In the genomic region with DNA sequence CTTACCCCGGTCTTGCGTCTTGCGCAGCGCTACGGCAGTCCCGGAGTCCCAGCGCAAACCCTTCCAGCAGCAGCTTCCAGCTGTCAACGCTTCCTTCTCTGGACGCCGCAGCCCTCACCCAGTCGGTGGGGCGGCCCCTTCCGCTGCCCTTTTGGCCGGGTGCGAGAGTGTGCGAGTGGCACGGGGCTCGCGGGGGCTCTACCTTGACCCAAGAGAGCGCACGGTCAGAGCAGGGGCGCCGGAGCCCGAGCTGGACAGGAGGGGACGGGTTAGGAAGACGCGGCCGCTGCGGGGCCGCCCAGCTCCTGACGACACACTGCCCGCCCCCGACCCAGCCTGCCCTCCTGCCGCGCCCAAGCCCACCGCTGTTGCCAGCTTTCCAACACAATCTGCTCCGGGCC, we compare ENCODE assay signal across 8 mouse cellular contexts. TPM values are rescaled to one million over a fixed set of nuclear protein-coding genes. Genes with fewer than 3 reads are reported as not detected.
DNase-seq lines count a peak whose midpoint lies in the region; ATAC-seq and TF ChIP-seq lines count a peak whose summit lies in the region.

No protein-coding gene starts in this region.

- TF ChIP-seq POLR2A in cerebellum, adult 2 months (IDR thresholded peaks at IDR 0.05; ENCODE audit: borderline replicate concordance, insufficient read depth, low read length) = no peak; the same call in 1 of the 2 replicates
- TF ChIP-seq POLR2A in small intestine, adult 2 months (IDR thresholded peaks at IDR 0.05; ENCODE audit: low read depth, low read length) = no peak; the same call in 1 of the 2 replicates

- no peaks in the 10 kb centered on the region for H3K27me3 ChIP-seq in cerebellum, adult 2 months (ENCODE audit: control insufficient read depth, insufficient read depth, low read length)
- peaks cover 46% of the 10 kb centered on the region for H3K27me3 ChIP-seq in hindbrain, embryonic 12.5 days
- H3K27me3 ChIP-seq in small intestine, adult 2 months (ENCODE audit: control insufficient read depth, insufficient read depth, low read length) = no peaks in the 10 kb centered on the region

- H3K4me3 ChIP-seq in cerebellum, adult 2 months (replicated peaks; ENCODE audit: insufficient read depth, low read depth, low read length) = peak overlapping the region; percentile 95
- H3K4me3 ChIP-seq in hindbrain, embryonic 12.5 days = peak overlapping the region; percentile 58
- peak overlapping the region; percentile 97 for H3K4me3 ChIP-seq in small intestine, adult 2 months (ENCODE audit: low read depth, low read length)

- DNase-seq in Muller cell, postnatal 12 days (ENCODE audit: inconsistent ontology term) = peak; percentile 80
- peak; percentile 40 to 70 for DNase-seq in cerebellum, adult 2 months
- peak; percentile 17 to 20 for DNase-seq in frontal cortex, postnatal 25 days (ENCODE audit: low spot score in 2 of 2)
- peak; percentile 76 for DNase-seq in left cerebral cortex, postnatal 4 days
- DNase-seq in mesoderm, embryonic 11.5 days (ENCODE audit: low read depth, low spot score) = peak; percentile 41

- intact Hi-C loops in left cerebral cortex, postnatal 4 days (cut with DNase I) = no loop called here

- H3K4me2 ChIP-seq in hindbrain, embryonic 12.5 days (replicated peaks) = peak overlapping the region; percentile 98

- H3K4me1 ChIP-seq in cerebellum, adult 2 months (ENCODE audit: control insufficient read depth, insufficient read depth, low read length) = peaks cover 4% of the 10 kb centered on the region; the same call in 1 of the 2 replicates
- H3K4me1 ChIP-seq in hindbrain, embryonic 12.5 days = peaks cover 26% of the 10 kb centered on the region
- H3K4me1 ChIP-seq in small intestine, adult 2 months (ENCODE audit: control insufficient read depth, insufficient read depth, insufficient read length, low read length) = peaks cover 10% of the 10 kb centered on the region

- no peak for TF ChIP-seq CTCF in cerebellum, adult 2 months (IDR thresholded peaks at IDR 0.05; ENCODE audit: borderline replicate concordance, insufficient read depth, low read depth, low read length)
- no peak for TF ChIP-seq CTCF in small intestine, adult 2 months (IDR thresholded peaks at IDR 0.05; ENCODE audit: extremely low read depth, insufficient read length, insufficient replicate concordance, low read depth, low read length)

- WGBS in cerebellum, adult 2 months = 0% methylated on average over 37 of the region's 37 CpGs
- under 1% methylated on average over 33 of the region's 37 CpGs for WGBS in hindbrain, embryonic 12.5 days
- under 1% methylated on average over 37 of the region's 37 CpGs for WGBS in small intestine, adult 2 months

- 0 out of 2 replicates have a peak, but pooled peaks have one; percentile 11 for ATAC-seq in hindbrain, embryonic 12.5 days (ENCODE audit: low FRiP score)
- no peak for ATAC-seq in inflammation-experienced regulatory T-cells, adult 6 months

- peak overlapping the region; percentile 15 for H3K27ac ChIP-seq in cerebellum, adult 2 months (ENCODE audit: insufficient read depth, low read length)
- H3K27ac ChIP-seq in hindbrain, embryonic 12.5 days = no peak overlapping the region
- H3K27ac ChIP-seq in small intestine, adult 2 months (ENCODE audit: insufficient read depth, low read depth, low read length) = peak overlapping the region; percentile 97

- H3K36me3 ChIP-seq in hindbrain, embryonic 12.5 days = no peaks in the 10 kb centered on the region
- H3K36me3 ChIP-seq in small intestine, adult 2 months (ENCODE audit: control insufficient read depth, insufficient read depth, low read length) = 0 out of 2 replicates have a peak, but pooled peaks cover 1% of the 10 kb centered on the region

- peak overlapping the region; percentile 77 for H3K9ac ChIP-seq in hindbrain, embryonic 12.5 days

- no peaks in the 10 kb centered on the region for H3K9me3 ChIP-seq in hindbrain, embryonic 12.5 days (replicated peaks)

RNA-seq across cellular contexts. Expression of gene Dgka, which starts 0.9 kb away (rescaled TPM):
- polyA plus RNA-seq in cerebellum, adult 2 months (2012; rRNA removed) = 16.0 and 17.1 TPM in 2 replicates
- polyA plus RNA-seq in hindbrain, embryonic 12.5 days (2016; fragmentation: Nextera tagmentation; extraction: Ambion mirVana) = 6.9 and 7.3 TPM in 2 replicates
- 1 to 10 TPM; 7.5 to 7.7 TPM for total RNA-seq in left cerebral cortex, postnatal 4 days (2021)
- 35.0 and 101 TPM in 2 replicates for polyA plus RNA-seq in small intestine, adult 2 months (2012; rRNA removed)
- polyA plus RNA-seq in inflammation-experienced regulatory T-cells, adult 6 months (2017; shearing (Covaris generic)) = 100 to 1,000 TPM; 184 to 337 (median 319) TPM

RNA-seq across cellular contexts. Expression of gene Pym1, which starts 3.9 kb away (rescaled TPM):
- polyA plus RNA-seq in cerebellum, adult 2 months (2012; rRNA removed) = 37.2 and 39.7 TPM in 2 replicates
- 46.3 and 48.5 TPM in 2 replicates for polyA plus RNA-seq in hindbrain, embryonic 12.5 days (2016; fragmentation: Nextera tagmentation; extraction: Ambion mirVana)
- total RNA-seq in left cerebral cortex, postnatal 4 days (2021) = 10 to 100 TPM; 37.5 TPM
- polyA plus RNA-seq in small intestine, adult 2 months (2012; rRNA removed) = 6.9 and 17.0 TPM in 2 replicates
- polyA plus RNA-seq in inflammation-experienced regulatory T-cells, adult 6 months (2017; shearing (Covaris generic)) = 10 to 100 TPM; 64.5 to 69.6 (median 66.4) TPM

RNA-seq across cellular contexts. Expression of gene Cdk2, which starts 39.0 kb away (rescaled TPM):
- 3.8 and 3.9 TPM in 2 replicates for polyA plus RNA-seq in cerebellum, adult 2 months (2012; rRNA removed)
- 74.5 and 75.3 TPM in 2 replicates for polyA plus RNA-seq in hindbrain, embryonic 12.5 days (2016; fragmentation: Nextera tagmentation; extraction: Ambion mirVana)
- total RNA-seq in left cerebral cortex, postnatal 4 days (2021) = 10 to 100 TPM in 1 of 2 experiments, 1 to 10 TPM in 1; 8.1 to 10.0 TPM
- 4.2 and 6.1 TPM in 2 replicates for polyA plus RNA-seq in small intestine, adult 2 months (2012; rRNA removed)
- 10 to 100 TPM; 16.8 to 38.3 (median 19.9) TPM for polyA plus RNA-seq in inflammation-experienced regulatory T-cells, adult 6 months (2017; shearing (Covaris generic))

RNA-seq across cellular contexts. Expression of gene Pmel, which starts 39.8 kb away (rescaled TPM):
- polyA plus RNA-seq in cerebellum, adult 2 months (2012; rRNA removed) = 1.00 and 1.5 TPM in 2 replicates
- 3.5 and 6.0 TPM in 2 replicates for polyA plus RNA-seq in hindbrain, embryonic 12.5 days (2016; fragmentation: Nextera tagmentation; extraction: Ambion mirVana)
- 1 to 10 TPM in 1 of 2 experiments, under 1 TPM in 1; 0.50 to 1.6 TPM for total RNA-seq in left cerebral cortex, postnatal 4 days (2021)
- 1.4 and 2.1 TPM in 2 replicates for polyA plus RNA-seq in small intestine, adult 2 months (2012; rRNA removed)
- polyA plus RNA-seq in inflammation-experienced regulatory T-cells, adult 6 months (2017; shearing (Covaris generic)) = 1 to 10 TPM; 4.2 to 5.4 (median 4.3) TPM

RNA-seq across cellular contexts. Expression of gene Mmp19, which starts 46.9 kb away (rescaled TPM):
- 0.61 and 0.70 TPM in 2 replicates for polyA plus RNA-seq in cerebellum, adult 2 months (2012; rRNA removed)
- 0.27 and 0.63 TPM in 2 replicates for polyA plus RNA-seq in hindbrain, embryonic 12.5 days (2016; fragmentation: Nextera tagmentation; extraction: Ambion mirVana)
- total RNA-seq in left cerebral cortex, postnatal 4 days (2021) = 1 to 10 TPM in 1 of 2 experiments, under 1 TPM in 1; 0.74 to 1.3 TPM
- polyA plus RNA-seq in small intestine, adult 2 months (2012; rRNA removed) = 1.2 and 2.5 TPM in 2 replicates
- polyA plus RNA-seq in inflammation-experienced regulatory T-cells, adult 6 months (2017; shearing (Covaris generic)) = under 1 TPM; 0.21 to 0.68 (median 0.22) TPM

Comparison
In these comparisons a context has a peak if more than half of its experiments do, and no peak if none do; other contexts are left out.
1. DNase-seq: peak in every context shown above with its lines; median percentile 80 in Muller cell, postnatal 12 days; 76 in left cerebral cortex, postnatal 4 days; 55 in cerebellum, adult 2 months; 41 in mesoderm, embryonic 11.5 days; 18 in frontal cortex, postnatal 25 days.